Mouse (Mus musculus): ENCODE results near the gene Acbd4. TPM values are rescaled to one million over a fixed set of nuclear protein-coding genes. Genes with fewer than 3 reads are reported as not detected.

Gene Acbd4
- total and polyA plus RNA-seq, 3 experiments = 11.9 to 32.7 (median 22.1) TPM

GRCm38 (mm10) chr11:103106386-103106785 lies 4.9 kb downstream of the Acbd4 start:
- Histone ChIP-seq H3K4me1 (ENCODE audit: insufficient read depth, low read depth, low read length) (peaks cover 45% of the 10 kb centered on the region), H3K27me3 (ENCODE audit: insufficient read depth, low read length) (peaks cover 10% of the 10 kb centered on the region), H3K4me3 (ENCODE audit: low read depth, low read length) (no peak overlapping the region), H3K9me3 (replicated peaks) (peaks cover 2% of the 10 kb centered on the region; the same call in 1 of the 2 replicates), H3K36me3 (replicated peaks) (peaks cover 50% of the 10 kb centered on the region)
- DNase-seq (ENCODE audit: low spot score) = no peak
- no peak for ATAC-seq (ENCODE audit: extremely low read depth, insufficient number of reproducible peaks, low FRiP score, poor library complexity, severe bottlenecking)
- TF ChIP-seq CTCF (IDR thresholded peaks at IDR 0.05; ENCODE audit: low read depth, low read length) (no peak), TAL1 (conservative IDR thresholded peaks at IDR 0.05; ENCODE audit: low read depth, low read length) (no peak), GATA2 (IDR thresholded peaks at IDR 0.05; ENCODE audit: borderline replicate concordance, low read depth, low read length) (no peak), POLR2AphosphoS5 (IDR thresholded peaks at IDR 0.05; ENCODE audit: insufficient replicate concordance, low read depth, low read length) (no peak), GATA1 (IDR thresholded peaks at IDR 0.05; ENCODE audit: borderline replicate concordance, low read length) (no peak)

- Histone ChIP-seq H3K9me3 (replicated peaks) (no peaks in the 10 kb centered on the region), H3K4me1 (ENCODE audit: insufficient read depth, low read depth, low read length) (peaks cover 41% of the 10 kb centered on the region), H3K4me3 (ENCODE audit: low read depth, low read length) (no peak overlapping the region), H3K36me3 (replicated peaks) (peaks cover 61% of the 10 kb centered on the region), H3K27me3 (ENCODE audit: insufficient read depth, low read length) (no peaks in the 10 kb centered on the region)
- no peak for TF ChIP-seq GATA1 (IDR thresholded peaks at IDR 0.05; ENCODE audit: borderline replicate concordance, low read length)
- no peak for TF ChIP-seq POLR2AphosphoS5 (IDR thresholded peaks at IDR 0.05; ENCODE audit: insufficient replicate concordance, low read depth, low read length)
- TF ChIP-seq CTCF (IDR thresholded peaks at IDR 0.05; ENCODE audit: low read depth, low read length) = no peak
- no peak for TF ChIP-seq TAL1 (conservative IDR thresholded peaks at IDR 0.05; ENCODE audit: low read depth, low read length)
- TF ChIP-seq GATA2 (IDR thresholded peaks at IDR 0.05; ENCODE audit: borderline replicate concordance, low read depth, low read length) = no peak
- no peak for DNase-seq (ENCODE audit: low spot score)
- no peak for ATAC-seq (ENCODE audit: extremely low read depth, insufficient number of reproducible peaks, low FRiP score, poor library complexity, severe bottlenecking)
Observed at GRCm38 (mm10) chr11:103111301-103111700, 9.8 kb downstream of the Acbd4 start.

- no peak for DNase-seq (ENCODE audit: low spot score)
- H3K36me3 ChIP-seq (replicated peaks) = peaks cover 58% of the 10 kb centered on the region
- ATAC-seq (ENCODE audit: extremely low read depth, insufficient number of reproducible peaks, low FRiP score, poor library complexity, severe bottlenecking) = no peak
- no peak overlapping the region for H3K4me3 ChIP-seq (ENCODE audit: low read depth, low read length)
- TF ChIP-seq POLR2AphosphoS5 (IDR thresholded peaks at IDR 0.05; ENCODE audit: insufficient replicate concordance, low read depth, low read length) (no peak), TAL1 (conservative IDR thresholded peaks at IDR 0.05; ENCODE audit: low read depth, low read length) (no peak)
- H3K4me1 ChIP-seq (ENCODE audit: insufficient read depth, low read depth, low read length) = peaks cover 39% of the 10 kb centered on the region
- no peaks in the 10 kb centered on the region for H3K9me3 ChIP-seq (replicated peaks)
- H3K27me3 ChIP-seq (ENCODE audit: insufficient read depth, low read length) = no peaks in the 10 kb centered on the region
Observed at GRCm38 (mm10) chr11:103111881-103112551, 10.5 kb downstream of the Acbd4 start.

GRCm38 (mm10) chr11:103112552-103112912 lies 11.1 kb downstream of the Acbd4 start:
- DNase-seq (ENCODE audit: low spot score) (no peak), ATAC-seq (ENCODE audit: extremely low read depth, insufficient number of reproducible peaks, low FRiP score, poor library complexity, severe bottlenecking) (no peak)
- H3K36me3 ChIP-seq (replicated peaks) = peaks cover 58% of the 10 kb centered on the region
- peaks cover 44% of the 10 kb centered on the region for H3K4me1 ChIP-seq (ENCODE audit: insufficient read depth, low read depth, low read length)
- no peak overlapping the region for H3K4me3 ChIP-seq (ENCODE audit: low read depth, low read length)
- TF ChIP-seq POLR2AphosphoS5 (IDR thresholded peaks at IDR 0.05; ENCODE audit: insufficient replicate concordance, low read depth, low read length) (no peak), GATA1 (IDR thresholded peaks at IDR 0.05; ENCODE audit: borderline replicate concordance, low read length) (no peak), CTCF (IDR thresholded peaks at IDR 0.05; ENCODE audit: low read depth, low read length) (no peak), GATA2 (IDR thresholded peaks at IDR 0.05; ENCODE audit: borderline replicate concordance, low read depth, low read length) (no peak), TAL1 (conservative IDR thresholded peaks at IDR 0.05; ENCODE audit: low read depth, low read length) (no peak)
- no peaks in the 10 kb centered on the region for H3K9me3 ChIP-seq (replicated peaks)
- H3K27me3 ChIP-seq (ENCODE audit: insufficient read depth, low read length) = no peaks in the 10 kb centered on the region

GRCm38 (mm10) chr11:103113005-103113404 lies 11.5 kb downstream of the Acbd4 start:
- peaks cover 60% of the 10 kb centered on the region for H3K36me3 ChIP-seq (replicated peaks)
- DNase-seq (ENCODE audit: low spot score) = no peak
- TF ChIP-seq CTCF (IDR thresholded peaks at IDR 0.05; ENCODE audit: low read depth, low read length) (no peak), GATA1 (IDR thresholded peaks at IDR 0.05; ENCODE audit: borderline replicate concordance, low read length) (no peak), TAL1 (conservative IDR thresholded peaks at IDR 0.05; ENCODE audit: low read depth, low read length) (no peak), POLR2AphosphoS5 (IDR thresholded peaks at IDR 0.05; ENCODE audit: insufficient replicate concordance, low read depth, low read length) (no peak), GATA2 (IDR thresholded peaks at IDR 0.05; ENCODE audit: borderline replicate concordance, low read depth, low read length) (no peak)
- no peak for ATAC-seq (ENCODE audit: extremely low read depth, insufficient number of reproducible peaks, low FRiP score, poor library complexity, severe bottlenecking)
- H3K27me3 ChIP-seq (ENCODE audit: insufficient read depth, low read length) = no peaks in the 10 kb centered on the region
- H3K4me1 ChIP-seq (ENCODE audit: insufficient read depth, low read depth, low read length) = peaks cover 48% of the 10 kb centered on the region
- H3K9me3 ChIP-seq (replicated peaks) = no peaks in the 10 kb centered on the region
- H3K4me3 ChIP-seq (ENCODE audit: low read depth, low read length) = no peak overlapping the region

GRCm38 (mm10) chr11:103113771-103114170 lies 12.3 kb downstream of the Acbd4 start:
- no peak for TF ChIP-seq GATA1 (IDR thresholded peaks at IDR 0.05; ENCODE audit: borderline replicate concordance, low read length)
- no peak for TF ChIP-seq TAL1 (conservative IDR thresholded peaks at IDR 0.05; ENCODE audit: low read depth, low read length)
- TF ChIP-seq CTCF (IDR thresholded peaks at IDR 0.05; ENCODE audit: low read depth, low read length) = no peak
- no peak for TF ChIP-seq GATA2 (IDR thresholded peaks at IDR 0.05; ENCODE audit: borderline replicate concordance, low read depth, low read length)
- TF ChIP-seq POLR2AphosphoS5 (IDR thresholded peaks at IDR 0.05; ENCODE audit: insufficient replicate concordance, low read depth, low read length) = no peak
- Histone ChIP-seq H3K27me3 (ENCODE audit: insufficient read depth, low read length) (no peaks in the 10 kb centered on the region), H3K36me3 (replicated peaks) (peaks cover 60% of the 10 kb centered on the region), H3K4me1 (ENCODE audit: insufficient read depth, low read depth, low read length) (peaks cover 53% of the 10 kb centered on the region), H3K4me3 (ENCODE audit: low read depth, low read length) (no peak overlapping the region), H3K9me3 (replicated peaks) (no peaks in the 10 kb centered on the region)
- DNase-seq (ENCODE audit: low spot score) = no peak
- no peak for ATAC-seq (ENCODE audit: extremely low read depth, insufficient number of reproducible peaks, low FRiP score, poor library complexity, severe bottlenecking)
